Mouse (Mus musculus) megakaryocyte, adult 5-6 weeks (primary cell): ENCODE measurements around the gene Zbtb20. TPM values are rescaled to one million over a fixed set of nuclear protein-coding genes. Genes with fewer than 3 reads are reported as not detected.

Experiments used
- ATAC-seq: 2 replicates; pipeline ENCODE4 v1.8.0; 2016; ENCODE audit warnings: mild to moderate bottlenecking, inconsistent platforms; ENCODE audit not compliant: poor library complexity, severe bottlenecking
- total RNA-seq, 2 experiments: library from RNA; stranded (forward) in 1 of 2; stranded (reverse) in 1 of 2; fragments of 153-499, 151-499 nt in 1 of 2; fragments of 221-1000, 200-1000 nt in 1 of 2; gene quantifications; 2 replicates each; pipeline versions ENCODE4 v1.2.3 to v1.2.4; 2015 to 2017

Gene Zbtb20
- total RNA-seq (2015) (7.6 and 13.1 TPM in 2 replicates), total RNA-seq (2017) (5.1 and 7.2 TPM in 2 replicates)

DNA sequence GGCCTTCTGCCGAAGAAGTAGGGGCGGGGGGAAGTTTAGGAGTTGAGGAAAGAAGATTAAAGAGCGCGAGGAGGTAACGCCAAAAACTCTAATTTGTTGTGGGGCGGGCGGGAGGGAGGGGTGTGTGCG lies at the start of gene Zbtb20:
TSS of gene Zbtb20 (plus strand) at position 30 of the 129 bp plus-strand sequence.
- ATAC-seq, result no peak

DNA sequence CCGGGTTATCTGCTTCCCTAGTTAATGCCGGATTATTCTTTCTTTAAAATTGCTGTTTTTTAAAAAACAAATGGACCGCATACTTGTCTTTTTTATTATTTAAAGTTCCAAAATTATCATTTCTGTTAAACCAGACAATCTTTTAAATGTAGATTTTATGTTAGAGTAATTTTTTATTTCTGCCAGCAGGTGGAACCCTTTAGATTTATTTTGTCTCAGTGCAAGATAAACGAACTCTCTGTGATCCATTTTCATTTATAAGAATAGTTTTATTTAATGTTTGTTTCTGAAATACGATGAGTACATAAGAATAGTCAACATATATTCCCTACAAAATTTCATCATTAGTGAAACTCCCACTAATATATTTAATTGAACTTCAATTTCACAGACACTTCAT lies 39.7 kb upstream of the Zbtb20 start:
- no peak for ATAC-seq

DNA sequence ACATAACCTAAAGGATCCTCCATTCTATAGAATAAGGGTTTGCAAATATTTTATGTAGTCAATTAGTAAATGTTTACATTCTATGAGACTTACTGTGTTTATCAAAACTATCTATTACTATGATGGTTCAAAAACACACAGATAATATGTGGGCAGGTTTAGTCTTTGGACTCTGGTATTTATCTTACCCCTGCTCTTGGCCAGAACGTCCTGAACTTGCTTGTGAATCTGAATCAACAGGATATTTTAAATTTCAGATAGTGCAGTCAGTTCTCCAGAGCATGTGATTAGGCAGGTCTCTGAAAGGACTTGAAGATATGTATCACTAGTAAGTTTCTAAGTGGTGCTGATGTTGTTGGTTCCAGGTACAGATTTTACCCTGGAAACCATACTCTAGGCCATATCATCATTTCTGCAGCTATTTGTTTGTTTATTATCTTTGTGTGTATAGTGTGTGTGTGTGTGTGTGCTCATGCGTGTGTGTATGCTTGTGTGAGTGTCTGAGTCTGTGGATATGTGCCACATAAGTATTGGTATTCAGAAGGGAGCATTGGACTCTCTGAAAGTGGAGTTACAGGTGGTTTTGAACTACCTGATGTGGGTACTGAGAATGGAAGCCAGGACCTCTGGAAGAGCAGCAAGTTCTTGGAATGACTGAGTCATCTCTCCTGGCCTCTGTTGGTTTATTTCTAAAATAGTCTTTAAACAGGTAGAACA lies 39.1 kb upstream of the Zbtb20 start:
- no peak for ATAC-seq

DNA sequence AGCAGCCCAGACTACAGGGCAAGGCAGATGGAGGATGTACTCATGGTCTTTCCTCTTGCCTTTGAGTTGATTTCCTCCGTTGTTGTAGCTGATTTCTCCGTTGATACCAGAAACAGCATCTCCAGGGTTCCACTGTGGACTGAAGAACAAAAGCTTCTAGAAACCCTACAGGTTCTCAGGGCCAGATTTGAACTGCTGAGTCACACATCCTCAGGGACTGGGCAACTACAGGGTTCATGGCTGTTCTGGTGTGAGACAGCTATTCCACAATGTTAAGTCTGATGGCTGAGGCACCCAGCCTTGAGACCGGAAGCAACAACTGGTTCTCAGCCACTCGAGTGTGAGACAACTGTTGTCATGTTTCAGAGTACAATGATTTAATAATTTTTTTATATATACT lies 37.5 kb upstream of the Zbtb20 start:
- ATAC-seq, result no peak

DNA sequence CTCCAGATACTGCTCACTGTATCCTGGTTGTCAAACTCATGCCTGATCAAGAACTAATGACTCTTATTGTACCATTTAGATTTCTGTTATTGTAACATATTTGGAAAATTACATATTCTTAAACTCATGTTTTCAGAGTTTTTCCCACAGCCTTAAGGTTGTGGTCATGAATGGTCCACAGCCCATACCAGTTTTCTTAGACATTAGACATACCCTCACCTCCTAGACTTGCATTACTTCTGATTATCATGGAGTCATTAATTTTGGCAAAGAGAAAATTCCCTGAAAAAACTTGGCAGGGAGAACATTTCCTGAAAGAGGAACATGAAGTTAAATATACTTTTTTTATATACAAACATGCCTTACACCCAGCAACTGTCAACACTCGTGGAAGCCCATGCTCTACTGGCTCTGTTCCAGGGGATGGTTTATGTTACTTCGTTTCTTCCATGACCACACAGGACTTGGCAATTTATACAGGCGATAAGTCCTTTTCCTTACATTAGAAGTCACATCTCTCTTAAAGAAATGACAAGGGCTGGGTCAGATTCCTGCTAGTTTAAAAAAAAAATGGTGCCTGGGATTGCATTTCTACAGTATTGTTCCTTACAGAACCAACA lies 18.0 kb upstream of the Zbtb20 start:
- ATAC-seq, result no peak

DNA sequence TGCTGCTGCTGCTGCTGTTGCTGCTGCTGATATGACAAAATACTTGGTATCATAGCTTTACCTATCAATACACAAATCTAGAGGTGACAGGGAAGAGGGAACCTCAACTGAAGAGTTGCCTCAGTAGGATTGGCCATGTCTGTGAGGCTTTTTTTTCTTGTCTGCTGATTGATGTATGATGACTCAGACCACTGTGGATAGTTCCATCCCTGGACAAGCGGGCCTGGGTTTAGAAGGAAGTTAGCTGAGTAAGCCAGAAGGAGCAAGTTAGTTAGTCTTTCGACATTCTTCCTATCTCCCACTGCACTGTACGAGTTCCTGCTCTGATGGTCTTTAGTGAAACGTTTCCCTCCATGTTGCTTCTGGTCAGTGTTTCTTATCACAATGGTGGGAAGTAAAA lies 16.4 kb upstream of the Zbtb20 start:
- ATAC-seq, result no peak

DNA sequence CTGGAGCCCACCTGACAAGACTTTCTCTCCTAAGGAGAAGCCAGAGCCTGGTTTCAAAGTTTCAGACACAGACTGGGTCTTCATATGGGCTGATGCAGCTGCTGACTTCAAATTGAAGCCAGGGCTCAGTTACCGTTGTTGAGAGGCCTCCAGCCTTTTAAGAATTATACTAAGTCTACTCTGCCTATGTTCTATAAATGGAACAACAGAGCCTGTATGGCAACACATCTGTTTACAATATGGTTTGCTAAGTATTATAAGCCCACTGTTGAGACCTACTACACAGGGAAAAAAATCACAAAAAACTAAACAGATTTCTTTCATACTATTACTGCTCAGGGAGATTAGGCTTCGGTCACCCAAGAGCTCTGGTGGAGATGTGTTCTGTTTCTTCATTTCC lies 12.4 kb upstream of the Zbtb20 start:
- ATAC-seq, result no peak

DNA sequence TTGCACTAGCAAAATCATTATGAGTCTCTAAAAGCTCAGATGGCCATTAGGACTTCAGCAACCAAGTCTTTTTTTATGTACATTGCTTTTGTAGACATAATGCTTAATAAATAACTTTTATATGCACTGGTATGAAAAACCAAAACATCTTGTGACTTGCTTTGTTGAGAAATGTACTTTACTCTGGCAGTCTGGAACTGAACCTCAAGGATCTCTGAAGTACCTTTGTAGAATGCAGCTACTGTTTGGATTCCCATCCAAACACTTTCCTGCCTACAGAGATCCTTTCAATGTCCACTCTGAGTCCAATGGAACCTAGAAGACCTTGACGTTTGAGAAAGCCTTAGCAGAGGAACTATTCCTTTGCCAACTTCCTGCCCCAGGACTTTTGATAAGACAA lies 9.6 kb upstream of the Zbtb20 start:
- no peak for ATAC-seq

DNA sequence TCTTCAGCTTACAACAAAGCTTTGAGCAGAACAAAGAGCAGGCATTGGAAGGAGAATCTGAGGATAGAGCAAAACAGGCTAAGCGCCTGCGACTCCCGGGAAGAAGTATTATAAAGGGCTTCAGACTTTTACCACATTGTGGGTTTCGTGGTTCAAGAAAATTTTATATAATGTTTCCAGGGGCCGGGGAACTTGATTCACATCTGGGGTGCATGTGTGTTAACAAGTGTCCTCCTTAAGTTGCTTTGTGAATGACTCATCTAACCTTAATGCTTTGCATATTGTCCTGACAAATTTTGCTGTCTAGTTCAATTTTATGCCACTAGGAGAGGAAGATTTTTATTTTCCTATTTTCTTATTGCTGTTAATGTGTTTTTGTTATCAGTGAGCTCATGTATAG lies 3.6 kb upstream of the Zbtb20 start:
- no peak for ATAC-seq

DNA sequence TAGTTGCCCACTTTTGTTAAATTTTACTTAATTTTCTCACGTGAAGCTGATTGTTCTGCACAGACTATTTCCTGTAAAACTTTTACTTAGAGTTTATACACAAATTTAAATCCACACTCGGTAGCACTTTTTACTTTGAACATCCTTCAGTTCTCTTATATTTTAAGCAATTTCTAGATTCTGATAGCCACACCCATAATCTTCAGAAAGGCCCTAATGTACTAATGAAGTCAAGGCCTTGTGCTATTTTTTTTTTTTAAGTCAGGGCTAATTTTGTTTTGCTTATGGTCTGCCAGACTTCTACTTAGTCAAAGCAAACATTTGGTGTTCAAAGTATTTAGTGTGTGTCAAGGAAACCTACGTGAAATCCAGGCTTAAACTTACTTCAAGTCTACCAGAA lies 1.7 kb upstream of the Zbtb20 start:
- no peak for ATAC-seq

DNA sequence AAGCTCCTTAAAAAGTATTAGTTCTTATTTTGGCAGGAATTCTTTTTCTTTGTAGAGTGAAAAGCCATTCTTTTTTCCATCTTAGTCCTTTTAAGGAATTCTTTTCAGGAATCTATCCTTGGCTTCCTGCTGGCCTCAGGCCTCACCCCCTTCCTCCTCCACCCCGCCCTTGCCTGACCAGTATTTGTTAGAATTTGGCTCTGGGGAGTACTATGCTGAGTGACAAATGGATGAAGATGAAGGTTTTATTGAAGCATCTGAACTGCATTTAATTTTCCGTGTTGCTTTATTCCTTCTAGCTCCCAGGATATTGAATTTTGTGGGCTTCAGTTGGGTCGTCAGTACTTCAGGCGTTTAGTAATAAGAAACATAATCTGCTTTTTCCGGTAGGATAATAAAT lies 1.2 kb upstream of the Zbtb20 start:
- ATAC-seq, result no peak

DNA sequence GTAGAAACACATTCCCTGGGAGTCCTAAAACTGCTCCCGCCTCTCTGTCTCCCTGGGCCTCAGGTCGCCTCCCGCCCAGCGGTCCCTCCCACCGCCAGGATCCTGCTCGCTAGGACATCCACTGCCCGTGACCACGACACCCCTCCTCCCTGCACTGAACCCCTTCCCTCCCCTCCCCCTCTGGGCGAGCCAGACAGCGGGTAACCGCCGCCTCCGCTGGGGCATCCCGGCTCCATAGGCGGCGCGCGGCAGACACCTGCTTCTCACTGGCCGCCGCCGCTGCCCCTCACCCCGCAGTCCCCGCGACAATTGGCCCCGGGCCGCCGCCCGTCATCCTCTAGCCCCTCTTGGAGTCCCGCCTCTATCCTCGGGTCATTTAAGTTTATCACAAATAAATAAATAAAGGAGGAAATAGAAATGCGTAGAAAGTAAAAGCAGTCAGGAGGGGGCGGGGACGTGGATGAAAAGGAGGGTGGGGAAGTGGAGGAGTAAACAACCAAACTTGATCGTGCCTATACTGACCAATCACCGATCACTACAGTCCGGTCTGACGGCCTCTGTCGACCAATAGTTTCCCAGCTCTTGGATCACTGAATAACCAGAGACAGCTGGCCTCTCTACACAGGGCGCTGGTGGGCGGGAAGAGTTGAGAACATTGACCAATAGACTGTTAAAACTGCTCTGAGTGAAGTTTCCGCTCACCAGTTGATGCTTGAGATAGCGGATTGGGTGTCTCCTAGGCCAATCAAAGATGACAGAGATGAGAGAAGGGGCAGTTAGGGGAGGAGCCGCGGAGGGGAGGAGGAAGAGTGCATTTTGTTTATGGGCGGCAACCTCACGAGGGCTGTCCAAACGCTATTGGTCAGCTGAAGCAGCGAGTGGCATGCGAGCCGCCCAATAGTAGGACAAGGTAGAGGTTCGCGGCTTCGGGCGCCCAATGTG lies 500 bp upstream of the Zbtb20 start:
- peak; percentile 81 for ATAC-seq

DNA sequence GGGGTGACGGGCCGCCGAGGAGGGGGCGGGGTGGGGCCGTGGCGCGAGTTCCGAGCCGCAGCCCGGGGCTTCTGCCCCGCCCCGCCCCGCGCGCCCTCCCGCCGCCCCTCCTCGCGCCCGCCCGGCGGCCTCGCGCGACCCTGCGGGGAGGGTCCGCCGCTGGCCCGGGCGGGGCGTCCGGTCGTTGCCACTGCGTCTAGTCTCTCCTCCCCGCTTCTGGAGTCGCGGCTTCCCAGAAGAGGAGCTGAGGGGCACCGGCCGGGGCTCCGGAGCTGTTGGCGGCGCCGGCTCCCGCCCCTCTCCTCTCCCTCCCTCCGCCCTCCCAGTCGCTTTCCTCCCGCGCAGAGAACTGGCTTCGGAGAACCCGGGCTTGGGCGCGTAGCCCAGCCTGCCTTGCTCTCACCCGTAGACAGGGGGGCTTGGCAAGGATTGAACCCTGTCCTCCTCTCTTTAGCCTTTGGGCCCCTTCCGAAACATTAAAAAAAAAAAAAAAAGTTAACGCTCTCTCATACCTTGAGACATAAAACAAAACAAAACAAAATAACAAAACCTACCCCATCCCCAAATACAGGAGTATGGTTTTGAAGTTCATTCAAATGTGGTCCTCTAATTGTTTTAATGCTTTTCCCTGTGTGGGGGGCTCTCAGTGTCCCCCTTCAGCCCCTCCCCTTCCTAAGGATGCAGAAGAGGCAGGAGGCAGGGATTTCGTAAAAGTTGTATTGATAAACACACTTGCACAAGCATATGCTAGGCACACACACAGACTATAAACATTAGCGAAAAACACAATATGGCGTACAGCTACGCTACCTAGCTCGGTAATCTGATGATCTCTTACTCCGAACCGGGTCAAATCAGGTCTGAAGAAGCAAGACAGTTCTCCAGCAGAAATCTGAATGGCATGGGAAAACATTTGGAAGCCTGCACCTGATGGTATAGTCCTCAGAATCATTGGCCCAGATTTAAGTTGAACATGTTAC lies 630 bp downstream of the Zbtb20 start:
- ATAC-seq, result peak; percentile 26

DNA sequence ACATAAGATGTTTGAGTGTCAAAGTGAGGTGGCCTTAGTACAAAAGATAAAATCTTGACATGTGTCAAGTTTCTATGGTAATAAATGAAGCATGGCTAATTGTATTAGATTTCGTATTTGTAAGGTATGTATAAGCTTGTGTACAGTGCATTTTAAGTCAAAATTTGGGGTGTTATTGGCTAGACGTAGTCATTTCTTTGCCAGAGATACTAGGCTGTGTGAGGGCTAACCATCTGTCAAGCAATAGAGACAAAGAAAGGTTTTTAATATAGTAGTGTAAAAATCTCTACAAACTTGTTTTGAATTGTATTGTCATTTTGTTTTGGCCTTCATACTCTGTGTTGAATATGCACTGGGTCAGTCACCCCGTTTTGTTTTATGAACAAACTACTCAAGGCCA lies 4.4 kb downstream of the Zbtb20 start:
- no peak for ATAC-seq

DNA sequence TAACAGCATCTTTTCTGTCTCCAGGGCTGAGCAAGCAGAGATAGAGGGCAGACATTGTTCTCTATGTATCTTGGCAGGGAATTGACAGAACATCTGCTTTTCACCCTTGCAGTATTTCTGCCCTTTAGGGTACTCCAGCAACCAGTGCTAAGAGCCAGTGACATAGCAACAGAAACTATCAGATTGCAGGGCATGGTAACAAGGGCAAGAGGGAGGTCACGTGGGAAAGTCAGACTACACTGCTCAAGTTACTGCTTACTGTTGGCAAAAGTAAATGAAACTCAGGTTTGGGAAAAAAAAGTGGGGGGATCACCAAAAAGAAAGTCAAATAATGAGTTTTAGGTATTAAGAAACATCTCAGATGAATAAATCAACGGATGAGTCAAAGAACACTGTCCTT lies 9.9 kb downstream of the Zbtb20 start:
- no peak for ATAC-seq

DNA sequence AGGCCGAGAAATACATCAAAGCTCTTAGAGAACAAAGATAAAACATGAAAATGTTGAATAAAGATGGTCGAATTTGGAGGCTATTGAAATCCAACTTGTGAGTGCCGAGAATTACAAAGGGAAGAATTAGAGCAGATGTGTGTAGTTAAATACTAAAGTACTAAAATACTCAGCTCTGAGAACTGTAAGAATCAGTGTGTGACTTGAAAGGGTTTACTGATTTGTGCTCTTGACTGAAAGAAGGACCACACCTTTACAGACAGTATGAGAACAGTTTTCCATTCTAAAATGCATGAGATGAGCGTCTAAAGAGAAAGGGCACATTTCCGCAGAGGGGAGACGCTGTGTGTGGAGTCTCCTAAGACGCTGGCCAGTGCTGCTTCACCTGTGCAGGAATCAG lies 10.3 kb downstream of the Zbtb20 start:
- no peak for ATAC-seq

DNA sequence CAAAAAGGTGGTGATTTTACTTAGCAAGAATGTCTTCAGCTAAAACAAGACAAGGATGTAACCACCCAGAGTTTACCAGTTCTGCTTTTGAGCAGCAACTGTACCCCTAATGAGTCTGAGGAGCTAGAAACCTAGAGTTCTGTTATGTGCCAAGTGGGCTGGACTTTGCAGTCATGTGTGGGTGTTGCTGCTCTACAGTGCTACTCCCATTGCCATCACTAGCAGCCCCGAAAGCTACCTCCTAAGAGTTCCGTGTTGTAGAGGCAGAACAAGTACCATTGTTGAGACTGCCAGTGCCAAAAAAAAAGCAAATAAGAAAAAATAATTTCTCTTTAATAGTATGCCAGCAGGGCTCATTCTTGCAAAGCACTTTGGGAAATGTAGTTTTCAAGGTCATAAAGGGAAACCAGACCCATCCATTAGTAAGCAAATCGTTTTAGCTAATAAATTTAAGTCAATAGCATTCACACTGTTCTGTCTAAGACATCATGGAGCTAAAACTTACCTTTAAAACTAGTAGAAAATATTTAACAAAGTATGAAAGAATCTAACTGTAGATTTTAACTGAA lies 21.5 kb downstream of the Zbtb20 start:
- peak; percentile 89 for ATAC-seq

DNA sequence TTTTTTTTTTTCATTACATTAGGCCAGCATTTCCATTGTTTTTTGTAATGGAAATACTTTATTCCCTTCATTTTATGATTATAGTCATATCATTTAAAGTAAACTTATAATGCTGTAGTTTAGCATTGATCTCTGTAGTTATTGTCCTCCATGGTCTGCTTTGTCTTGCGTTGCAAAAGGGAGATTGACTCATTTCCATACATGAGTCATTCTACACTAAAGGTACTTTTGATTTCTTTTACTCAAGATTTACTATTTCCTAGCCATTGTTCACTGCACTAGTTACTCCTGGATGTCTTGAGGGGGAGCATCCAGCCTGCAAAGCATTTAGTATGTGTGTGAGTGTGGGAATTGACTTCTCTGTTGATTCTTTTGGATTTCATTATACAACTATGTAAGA lies 24.6 kb downstream of the Zbtb20 start:
- no peak for ATAC-seq

DNA sequence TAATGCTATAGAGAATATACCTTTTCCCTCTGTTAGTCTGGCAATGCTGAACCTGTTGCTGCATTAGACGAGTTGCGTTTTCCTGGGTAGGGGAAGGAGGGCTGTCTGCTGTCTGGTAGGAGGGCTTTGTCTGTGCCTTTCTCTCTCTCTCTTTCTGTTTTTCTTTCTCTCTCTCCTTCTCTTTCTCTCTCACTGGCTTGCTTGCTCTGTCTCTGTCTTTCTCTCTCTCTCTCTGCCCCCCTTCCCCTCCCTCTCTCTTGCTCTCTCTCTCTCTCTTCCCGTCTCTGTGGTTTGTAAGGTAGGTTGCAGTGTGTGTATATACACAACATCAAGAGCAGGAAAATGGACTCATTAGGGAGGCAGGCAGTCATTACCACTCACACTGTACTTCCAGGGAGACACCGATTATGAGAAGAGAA lies 31.6 kb downstream of the Zbtb20 start:
- ATAC-seq, result peak; percentile 70

DNA sequence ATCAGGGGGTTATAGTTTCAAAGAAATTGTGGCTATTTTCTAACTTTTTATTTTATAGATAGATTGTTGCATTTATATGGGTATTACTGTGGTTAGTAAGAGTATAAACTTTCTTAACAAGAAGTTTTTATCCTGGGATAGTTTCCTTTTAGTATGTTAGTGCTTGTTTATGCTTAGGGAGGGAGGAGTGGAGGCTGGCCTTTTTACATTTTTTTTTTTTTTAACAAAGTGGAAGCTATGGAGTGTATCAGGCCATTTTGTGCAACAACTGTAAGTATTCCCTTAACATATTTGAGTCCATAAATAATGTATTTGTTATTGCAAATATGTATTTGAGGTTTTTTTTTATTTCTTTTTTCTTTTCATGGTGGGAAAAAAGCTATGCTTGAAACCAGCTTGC lies 32.7 kb downstream of the Zbtb20 start:
- ATAC-seq, result no peak

DNA sequence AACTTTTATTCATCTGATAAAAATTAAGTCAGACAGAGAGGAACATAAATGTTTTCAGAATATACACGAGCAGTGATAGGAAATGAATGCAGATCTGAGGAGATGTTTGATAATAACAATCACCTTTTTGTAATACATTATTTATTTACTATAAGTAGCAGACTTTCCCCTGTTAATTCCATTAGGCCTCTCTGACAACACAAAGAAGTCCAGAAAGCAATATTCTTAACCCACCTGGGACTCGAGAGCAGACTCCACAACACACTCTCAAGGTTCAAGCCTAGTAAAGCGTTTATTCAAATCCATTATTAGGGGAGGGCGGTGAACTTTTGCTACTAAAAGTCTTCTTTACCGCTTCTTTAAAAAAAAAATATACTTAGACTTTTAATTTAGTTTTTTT lies 33.2 kb downstream of the Zbtb20 start:
- ATAC-seq, result no peak
